9 mouse cellular contexts compared by ENCODE assay signal in genomic region chr1:74082841-74083463, GRCm38 (mm10). TPM values are rescaled to one million over a fixed set of nuclear protein-coding genes. Genes with fewer than 3 reads are reported as not detected.
DNase-seq lines count a peak whose midpoint lies in the region; TF ChIP-seq lines count a peak whose summit lies in the region.
"Had no signal": no experiment of that assay in that cellular context is flagged by ENCODE, and none has a peak within 500 bp of the region (broad histone marks: within the 10 kb centered on the region; RNA-seq: fewer than 3 reads in every experiment).

No protein-coding gene starts in this region.

- H3K4me3 ChIP-seq in lung, adult 2 months (replicated peaks; ENCODE audit: extremely low read depth, low read depth, low read length) = no peak overlapping the region
- H3K4me3 ChIP-seq: hindbrain, embryonic 15.5 days had no signal

- no peak for TF ChIP-seq POLR2A in lung, adult 2 months (IDR thresholded peaks at IDR 0.05; ENCODE audit: borderline replicate concordance, extremely low read depth, low read depth, low read length)

- TF ChIP-seq CTCF in lung, adult 2 months (IDR thresholded peaks at IDR 0.05; ENCODE audit: insufficient read depth, low read length) = peak; percentile 90

- 16% methylated on average over 6 of the region's 6 CpGs for WGBS in lung, adult 2 months

- peak; percentile 62 for DNase-seq in ovary, postnatal 14 days (ENCODE audit: low spot score)
- DNase-seq in ovary, postnatal 10 days (ENCODE audit: low spot score) = no peak
- DNase-seq in adrenal gland, postnatal 10 days = peak; percentile 80
- DNase-seq in fibroblast of lung, adult 2 months (ENCODE audit: low read depth) = peak; percentile 54
- DNase-seq in kidney, adult 18-20 months = peak; percentile 71
- peak; percentile 57 for DNase-seq in lung, adult 2 months
- DNase-seq in spleen, postnatal 36 days (ENCODE audit: low spot score in 2 of 2) = peak; percentile 28 to 41
- no peak for DNase-seq in layer of hippocampus, adult 11-12 months (ENCODE audit: low spot score)

- H3K4me1 ChIP-seq in lung, adult 2 months (ENCODE audit: control insufficient read depth, insufficient read depth, low read length) = peaks cover 25% of the 10 kb centered on the region

RNA-seq across cellular contexts. Expression of gene Tns1, which starts 41.3 kb away (rescaled TPM):
- total RNA-seq in adrenal gland, postnatal 10 days (2021) = 100 to 1,000 TPM; 284 to 309 TPM
- 781 and 1,078 TPM in 2 replicates for polyA plus RNA-seq in lung, adult 2 months (2012; rRNA removed)

RNA-seq across cellular contexts. Expression of gene Rufy4, which starts 42.4 kb away (rescaled TPM):
- 1 to 10 TPM; 3.4 to 4.3 TPM for total RNA-seq in adrenal gland, postnatal 10 days (2021)
- polyA plus RNA-seq in lung, adult 2 months (2012; rRNA removed) = 1.4 and 1.6 TPM in 2 replicates

Comparison
In these comparisons a context has a peak if more than half of its experiments do, and no peak if none do; other contexts are left out.
1. DNase-seq: peak in ovary, postnatal 14 days (single experiment), adrenal gland, postnatal 10 days (single experiment), fibroblast of lung, adult 2 months (single experiment), kidney, adult 18-20 months (single experiment), lung, adult 2 months (single experiment) and spleen, postnatal 36 days (2 of 2); none in ovary, postnatal 10 days (single experiment) and layer of hippocampus, adult 11-12 months (single experiment).